Comparison of ENCODE assay signal across 8 mouse cellular contexts in the genomic region with DNA sequence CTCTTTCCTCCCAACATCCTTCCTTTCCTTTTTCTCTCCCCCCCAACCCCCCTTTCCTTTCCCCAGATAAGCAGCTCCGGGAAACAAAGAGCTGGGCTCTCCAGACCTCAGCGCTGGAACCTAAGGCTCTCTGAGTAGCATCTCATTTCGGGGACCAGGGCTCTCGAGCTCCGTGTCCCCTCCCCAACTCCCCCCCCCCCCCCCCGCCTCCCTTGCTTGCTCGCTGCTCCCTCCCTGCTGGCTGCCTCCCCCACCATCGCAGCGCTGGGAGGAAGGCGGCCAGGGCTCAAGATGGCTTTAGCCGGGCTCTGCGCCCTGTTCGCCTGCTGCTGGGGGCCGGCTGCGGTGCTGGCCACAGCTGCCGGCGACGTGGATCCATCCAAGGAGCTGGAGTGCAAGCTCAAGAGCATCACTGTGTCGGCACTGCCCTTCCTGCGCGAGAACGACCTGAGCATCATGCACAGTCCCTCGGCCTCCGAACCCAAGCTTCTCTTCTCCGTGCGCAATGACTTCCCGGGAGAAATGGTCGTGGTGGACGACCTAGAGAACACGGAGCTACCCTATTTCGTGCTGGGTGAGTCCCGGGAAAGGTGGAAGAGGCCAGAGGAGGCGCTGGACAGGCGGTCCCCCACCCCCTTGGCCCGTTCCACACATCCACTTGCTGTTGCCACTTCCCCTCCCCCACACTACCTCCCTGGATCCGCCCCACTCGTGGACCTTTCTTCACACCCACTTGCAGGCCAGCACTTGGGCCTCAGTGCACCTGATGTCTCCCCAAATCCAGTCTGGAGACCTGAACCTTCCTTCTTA. TPM values are rescaled to one million over a fixed set of nuclear protein-coding genes. Genes with fewer than 3 reads are reported as not detected.
A peak's percentile ranks its signal among the peaks of the same experiment; 100 is the strongest.
DNase-seq lines count a peak whose midpoint lies in the region; ATAC-seq lines count a peak whose summit lies in the region.

No protein-coding gene starts in this region.

- no peaks in the 10 kb centered on the region for H3K9me3 ChIP-seq in heart, embryonic 16.5 days (replicated peaks; ENCODE audit: control insufficient read depth, low read length)
- no peaks in the 10 kb centered on the region for H3K9me3 ChIP-seq in forebrain, embryonic 12.5 days
- no peaks in the 10 kb centered on the region for H3K9me3 ChIP-seq in limb, embryonic 10.5 days (replicated peaks)

- no peaks in the 10 kb centered on the region for H3K36me3 ChIP-seq in heart, embryonic 16.5 days (ENCODE audit: control insufficient read depth, insufficient read depth)
- no peaks in the 10 kb centered on the region for H3K36me3 ChIP-seq in forebrain, embryonic 12.5 days (replicated peaks)
- H3K36me3 ChIP-seq in limb, embryonic 10.5 days = no peaks in the 10 kb centered on the region

- intact Hi-C loops in heart, postnatal 36 days (cut with DNase I) = no loop called here

- 2% methylated on average over 32 of the region's 37 CpGs for WGBS in heart, embryonic 16.5 days
- under 1% methylated on average over 33 of the region's 37 CpGs for WGBS in forebrain, embryonic 12.5 days
- under 1% methylated on average over 36 of the region's 37 CpGs for WGBS in limb, embryonic 10.5 days

- H3K27ac ChIP-seq in heart, embryonic 16.5 days (ENCODE audit: low read length) = no peak overlapping the region
- H3K27ac ChIP-seq in brown adipose tissue, adult 24 weeks (replicated peaks; ENCODE audit: low read depth, low read length) = no peak overlapping the region
- H3K27ac ChIP-seq in forebrain, embryonic 12.5 days = peak overlapping the region; percentile 93
- peak overlapping the region; percentile 88 for H3K27ac ChIP-seq in limb, embryonic 10.5 days

- peak overlapping the region; percentile 64 for H3K4me2 ChIP-seq in heart, embryonic 16.5 days (ENCODE audit: low read depth, low read length)
- H3K4me2 ChIP-seq in forebrain, embryonic 12.5 days = peak overlapping the region; percentile 66

- peak overlapping the region; percentile 34; the same call in 1 of the 2 replicates for H3K9ac ChIP-seq in heart, embryonic 16.5 days (ENCODE audit: low read length)
- H3K9ac ChIP-seq in forebrain, embryonic 12.5 days = peak overlapping the region; percentile 92

- no peak for DNase-seq in heart, postnatal 36 days
- peak; percentile 65 for DNase-seq in limb, embryonic 10.5 days (ENCODE audit: low spot score)
- peak; percentile 65 for DNase-seq in right cerebral cortex, adult 18-20 months

- peaks cover 4% of the 10 kb centered on the region; the same call in 1 of the 2 replicates for H3K4me1 ChIP-seq in heart, embryonic 16.5 days (ENCODE audit: control insufficient read depth, insufficient read depth, low read length)
- no peaks in the 10 kb centered on the region for H3K4me1 ChIP-seq in brown adipose tissue, adult 24 weeks (ENCODE audit: control insufficient read depth, insufficient read depth, insufficient read length, low read length)
- H3K4me1 ChIP-seq in forebrain, embryonic 12.5 days = peaks cover 35% of the 10 kb centered on the region
- H3K4me1 ChIP-seq in limb, embryonic 10.5 days = peaks cover 12% of the 10 kb centered on the region

- ATAC-seq in heart, embryonic 16.5 days (replicated peaks; ENCODE audit: extremely low read depth, insufficient read depth, low FRiP score) = no peak
- peak; percentile 84 for ATAC-seq in forebrain, embryonic 12.5 days (ENCODE audit: low FRiP score)
- no peak for ATAC-seq in granulocyte monocyte progenitor cell, adult 5-6 weeks (replicated peaks; ENCODE audit: poor library complexity, severe bottlenecking)
- no peak for ATAC-seq in monocyte, adult 5-6 weeks (replicated peaks; ENCODE audit: insufficient number of reproducible peaks, low FRiP score, low TSS enrichment, poor library complexity, severe bottlenecking)

- H3K27me3 ChIP-seq in heart, embryonic 16.5 days (ENCODE audit: control insufficient read depth, insufficient read depth, low read length) = peaks cover 26% of the 10 kb centered on the region
- H3K27me3 ChIP-seq in forebrain, embryonic 12.5 days = peaks cover 8% of the 10 kb centered on the region
- H3K27me3 ChIP-seq in limb, embryonic 10.5 days (ENCODE audit: low read depth, poor library complexity, severe bottlenecking) = peaks cover 66% of the 10 kb centered on the region

- peak overlapping the region; percentile 34 for H3K4me3 ChIP-seq in heart, embryonic 16.5 days (ENCODE audit: low read length)
- 0 out of 2 replicates have a peak overlapping the region, but pooled peaks have one; percentile 17 for H3K4me3 ChIP-seq in brown adipose tissue, adult 24 weeks (ENCODE audit: insufficient read depth, low read depth, low read length)
- H3K4me3 ChIP-seq in forebrain, embryonic 12.5 days (replicated peaks) = peak overlapping the region; percentile 71
- peak overlapping the region; percentile 65 for H3K4me3 ChIP-seq in limb, embryonic 10.5 days

RNA-seq across cellular contexts. Expression of a gene that starts 0.4 kb away (rescaled TPM):
- polyA plus RNA-seq in heart, embryonic 16.5 days (2015; fragmentation: Nextera tagmentation; extraction: Ambion mirVana) = 0.42 TPM in 2 replicates
- total RNA-seq in heart, postnatal 36 days (2021) = 1 to 10 TPM in 1 of 2 experiments, under 1 TPM in 1; 0.69 to 1.1 TPM
- not detected in 2 replicates for polyA plus RNA-seq in brown adipose tissue, adult 24 weeks (2012; ENCODE audit: insufficient read depth, insufficient read length, missing spikeins)
- polyA plus RNA-seq in forebrain, embryonic 12.5 days (2016; fragmentation: Nextera tagmentation; extraction: Ambion mirVana) = 25.9 and 26.0 TPM in 2 replicates
- 1.4 and 2.8 TPM in 2 replicates for polyA plus RNA-seq in limb, embryonic 10.5 days (2016; fragmentation: Nextera tagmentation; extraction: Ambion mirVana)
- not detected in 2 replicates for total RNA-seq in granulocyte monocyte progenitor cell, adult 5-6 weeks (2014; fragmentation: Nextera tagmentation)
- not detected in 2 replicates for total RNA-seq in granulocyte monocyte progenitor cell, adult 5-6 weeks (2017)
- total RNA-seq in monocyte, adult 5-6 weeks (2017) = not detected in 3 replicates

RNA-seq across cellular contexts. Expression of a gene that starts 6.4 kb away (rescaled TPM):
- polyA plus RNA-seq in heart, embryonic 16.5 days (2015; fragmentation: Nextera tagmentation; extraction: Ambion mirVana) = 0.22 and 0.32 TPM in 2 replicates
- total RNA-seq in heart, postnatal 36 days (2021) = under 1 TPM in 1 of 2 experiments, not detected in 1; 0.22 TPM
- polyA plus RNA-seq in brown adipose tissue, adult 24 weeks (2012; ENCODE audit: insufficient read depth, insufficient read length, missing spikeins) = 0.38 TPM in 1 of 2 replicates, not detected in the other
- polyA plus RNA-seq in forebrain, embryonic 12.5 days (2016; fragmentation: Nextera tagmentation; extraction: Ambion mirVana) = 14.8 and 15.2 TPM in 2 replicates
- 0.04 and 0.10 TPM in 2 replicates for polyA plus RNA-seq in limb, embryonic 10.5 days (2016; fragmentation: Nextera tagmentation; extraction: Ambion mirVana)
- total RNA-seq in granulocyte monocyte progenitor cell, adult 5-6 weeks (2014; fragmentation: Nextera tagmentation) = not detected in 2 replicates
- total RNA-seq in granulocyte monocyte progenitor cell, adult 5-6 weeks (2017) = not detected in 2 replicates
- total RNA-seq in monocyte, adult 5-6 weeks (2017) = not detected in 3 replicates

Comparison
In these comparisons a context has a peak if more than half of its experiments do, and no peak if none do; other contexts are left out.
1. H3K27ac ChIP-seq: peak in forebrain, embryonic 12.5 days (single experiment) and limb, embryonic 10.5 days (single experiment); none in heart, embryonic 16.5 days (single experiment) and brown adipose tissue, adult 24 weeks (single experiment).
2. H3K4me3 ChIP-seq: peak in every context shown above with its lines; median percentile 71 in forebrain, embryonic 12.5 days; 65 in limb, embryonic 10.5 days; 34 in heart, embryonic 16.5 days; 17 in brown adipose tissue, adult 24 weeks.
3. DNase-seq: peak in limb, embryonic 10.5 days (single experiment) and right cerebral cortex, adult 18-20 months (single experiment); none in heart, postnatal 36 days (0 of 2).
4. RNA of a gene that starts 6.4 kb away (polyA plus RNA-seq): 14.8 to 15.2 TPM in forebrain, embryonic 12.5 days; 0.22 to 0.32 TPM in heart, embryonic 16.5 days, 0.38 TPM in brown adipose tissue, adult 24 weeks and 0.04 to 0.10 TPM in limb, embryonic 10.5 days; every median in the first group is over 10 times any median in the second.